Mouse (Mus musculus) left cerebral cortex, postnatal 25 days (tissue): ENCODE data around the gene Dusp3. TPM values are rescaled to one million over a fixed set of nuclear protein-coding genes. Genes with fewer than 3 reads are reported as not detected.
"Not testable (repeated sequence)": the region's sequence is repeated elsewhere in the genome, so short reads cannot be mapped to it uniquely, and the experiment has no call there.

Experiments used
- DNase-seq, 2 experiments: peaks; one replicate each; pipeline ENCODE4 v3.0.0; 2022; ENCODE audit warnings: low spot score in 2 of 2, mixed read lengths in 1 of 2
- intact Hi-C: fragments of 180-260 bp; cut with DNase I; formaldehyde crosslinking; loops from one replicate; pipeline ENCODE4 v1.15.1; 2025
- total RNA-seq, 2 experiments: library from RNA; stranded (reverse); gene quantifications; 2 replicates each; pipeline ENCODE4 v1.2.3; 2021

Gene Dusp3
- total RNA-seq, 2 experiments from 2014 or later: 217 to 237 TPM

- no peak for DNase-seq
- intact Hi-C loops: no loop called here
These were observed 28.7 kb upstream of the Dusp3 start for GRCm38 (mm10) chr11:102015472-102015871.

DNA sequence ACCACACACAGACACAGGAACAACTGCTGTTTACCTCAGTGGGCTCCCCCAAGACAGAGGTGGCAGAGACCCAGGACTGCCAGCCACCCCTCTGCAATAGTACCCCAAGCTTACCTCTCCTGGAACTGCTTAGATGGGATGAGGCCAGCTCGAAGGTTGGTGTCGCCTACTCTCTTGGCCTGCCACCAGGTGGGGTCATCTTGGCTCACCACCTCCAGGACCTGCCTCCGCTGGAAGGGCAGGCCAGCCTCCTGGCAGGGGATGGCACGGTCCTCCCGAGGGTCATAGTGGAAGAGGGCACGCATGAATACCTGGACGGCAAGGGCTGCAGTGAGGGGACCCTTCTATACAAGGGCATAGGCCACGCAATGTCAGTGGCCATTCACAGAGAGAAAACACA is 26.4 kb upstream of the Dusp3 start:
- intact Hi-C loops: no loop called here
- DNase-seq: no peak

DNA sequence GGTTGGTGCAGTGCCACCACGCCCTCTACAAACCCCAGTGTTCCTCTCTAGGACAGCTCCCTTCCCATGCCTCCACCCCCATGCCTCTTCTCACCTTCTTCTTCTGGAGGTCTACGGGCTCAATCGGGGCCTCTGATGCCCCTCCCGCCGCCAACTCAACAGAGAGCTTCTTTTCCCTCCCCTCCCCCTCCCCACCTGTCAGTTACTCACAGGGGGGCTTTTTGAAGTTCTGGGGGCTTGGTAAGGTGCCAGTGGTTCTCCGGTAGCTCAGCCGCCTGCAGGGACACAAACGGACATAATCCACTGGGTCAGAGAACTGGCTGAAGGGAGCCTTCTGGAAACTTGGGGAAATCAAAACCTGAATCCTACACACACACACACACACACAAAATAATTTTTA is 24.7 kb upstream of the Dusp3 start:
- no peak for DNase-seq
- intact Hi-C loops: no loop called here

- DNase-seq: peak in 1 of 2 experiments; percentile 55
- intact Hi-C loops: no loop called here
These were observed 23.3 kb upstream of the Dusp3 start for GRCm38 (mm10) chr11:102010140-102010539.

- intact Hi-C loops: no loop called here
- no peak for DNase-seq
These were observed 22.3 kb upstream of the Dusp3 start for GRCm38 (mm10) chr11:102008954-102009637.

GRCm38 (mm10) chr11:102008372-102008771 is 21.6 kb upstream of the Dusp3 start:
- DNase-seq: no peak

GRCm38 (mm10) chr11:102006688-102007087 is 19.9 kb upstream of the Dusp3 start:
- DNase-seq: no peak
- intact Hi-C loops: no loop called here

More at GRCm38 (mm10) chr11:102008372-102008771, 21.6 kb upstream of the Dusp3 start:
- intact Hi-C loops: no loop called here

GRCm38 (mm10) chr11:102006271-102006670 is 19.5 kb upstream of the Dusp3 start:
- intact Hi-C loops: no loop called here
- DNase-seq: no peak

DNA sequence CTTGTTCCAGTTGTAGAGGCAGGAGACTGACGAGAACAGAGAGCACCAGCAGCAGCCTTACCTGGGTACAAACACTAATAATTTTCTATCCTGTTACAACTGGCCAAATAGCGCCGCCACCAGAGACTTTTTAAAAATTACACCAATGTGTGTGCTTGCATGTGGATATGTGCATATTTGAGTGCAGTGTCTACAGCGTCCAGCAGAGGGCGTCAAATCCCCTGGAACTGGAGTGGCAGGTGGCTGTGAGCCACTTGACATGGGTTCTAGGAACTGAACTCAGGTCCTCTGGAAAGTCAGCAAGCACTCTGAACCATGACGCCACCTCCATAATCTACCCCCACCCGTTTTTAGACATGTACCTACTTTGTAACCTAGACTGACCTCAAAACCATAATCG is 17.4 kb upstream of the Dusp3 start:
- no peak for DNase-seq
- intact Hi-C loops: no loop called here

GRCm38 (mm10) chr11:101999466-101999865 is 12.7 kb upstream of the Dusp3 start:
- no peak for DNase-seq
- intact Hi-C loops: no loop called here

DNA sequence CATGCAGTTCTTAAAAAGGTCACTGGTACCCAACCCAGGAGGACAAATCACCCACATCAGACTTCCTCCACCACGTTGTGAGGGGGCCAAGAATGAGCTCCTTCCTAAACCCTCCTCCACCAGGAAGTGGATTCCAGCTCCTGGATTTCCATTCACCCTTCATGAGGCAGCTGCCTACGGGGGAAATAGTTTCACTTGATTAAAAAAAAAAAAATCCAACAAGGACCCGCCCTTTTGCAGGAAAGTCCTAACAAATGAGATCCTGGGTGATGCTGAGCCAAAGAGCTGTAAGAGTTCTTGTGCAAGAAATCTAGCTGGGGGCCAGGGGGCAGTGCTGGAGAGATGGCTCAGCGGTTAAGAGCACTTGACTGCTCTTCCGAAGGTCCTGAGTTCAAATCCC is 11.4 kb upstream of the Dusp3 start:
- intact Hi-C loops: no loop called here

GRCm38 (mm10) chr11:101995938-101996337 is 9.1 kb upstream of the Dusp3 start:
- intact Hi-C loops: no loop called here
- DNase-seq: no peak

More for the DNA sequence above, 11.4 kb upstream of the Dusp3 start:
- DNase-seq: no peak

GRCm38 (mm10) chr11:101994100-101994499 is 7.3 kb upstream of the Dusp3 start:
- peak in 1 of 2 experiments; percentile 71 for DNase-seq
- intact Hi-C loops: no loop called here

- intact Hi-C loops: loop anchor here (2.0 kb wide), 1 partner anchor 34 kb away; no protein-coding TSS in a partner anchor
- DNase-seq: peak in 1 of 2 experiments; percentile 91
These were observed 5.6 kb upstream of the Dusp3 start for GRCm38 (mm10) chr11:101992411-101992810.

DNA sequence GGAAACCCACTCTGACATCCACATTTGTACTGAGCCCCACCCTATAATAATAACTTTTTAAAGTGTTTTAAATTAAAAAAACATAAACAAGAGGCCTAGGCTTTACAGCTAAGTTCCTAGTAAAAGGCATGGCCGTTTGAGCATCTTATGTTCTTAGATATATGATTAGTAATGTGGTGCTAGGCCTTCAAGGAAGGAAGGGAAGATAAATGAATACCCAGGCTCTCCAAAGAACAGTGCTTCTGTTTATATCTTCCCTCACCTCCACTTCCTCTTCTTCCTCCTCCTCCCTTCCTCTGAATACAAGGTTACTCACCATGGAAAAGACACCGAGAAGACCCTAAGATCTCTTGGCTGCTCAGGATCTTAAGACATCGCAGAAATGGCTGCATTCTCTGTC is 5.0 kb upstream of the Dusp3 start:
- no peak for DNase-seq
- intact Hi-C loops: loop anchor here (2.0 kb wide), 1 partner anchor 35 kb away; no protein-coding TSS in a partner anchor

DNA sequence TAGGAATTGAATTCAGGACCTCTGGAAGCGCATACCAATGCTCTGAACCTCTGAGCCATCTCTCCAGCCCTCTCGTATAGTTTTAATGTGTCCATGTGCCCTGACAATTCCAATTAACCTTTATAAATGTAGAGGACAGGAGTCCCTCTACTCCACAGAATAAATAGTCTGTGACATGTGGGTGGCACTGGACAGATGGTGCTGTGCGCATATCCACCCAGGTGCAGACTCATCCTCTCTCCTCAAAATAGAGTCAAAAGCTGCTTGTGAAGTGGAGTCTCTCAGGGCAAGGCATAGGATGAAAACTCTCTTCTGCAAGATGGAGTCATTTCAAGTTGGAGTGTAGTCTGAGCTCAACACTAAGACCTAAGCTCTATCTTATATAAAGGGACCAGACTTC is 3.4 kb upstream of the Dusp3 start:
- peak in 1 of 2 experiments; percentile 91 for DNase-seq
- intact Hi-C loops: no loop called here

GRCm38 (mm10) chr11:101985990-101986389 is 823 bp downstream of the Dusp3 start:
- DNase-seq: peak; percentile 82 to 93
- intact Hi-C loops: loop anchor here (1.0 to 5.0 kb wide), 3 partner anchors 41 to 151 kb away; no protein-coding TSS in a partner anchor

GRCm38 (mm10) chr11:101985450-101985849 is 1.4 kb downstream of the Dusp3 start:
- intact Hi-C loops: loop anchor here (2.0 to 5.0 kb wide), 2 partner anchors 41 to 152 kb away; no protein-coding TSS in a partner anchor
- not testable (repeated sequence) for DNase-seq

GRCm38 (mm10) chr11:101984054-101985025 is 2.5 kb downstream of the Dusp3 start, which contains the start of gene Cfap97d1:
Gene Cfap97d1 (plus strand): TSS chr11:101984279.
- intact Hi-C loops: loop anchor here (1.0 to 5.0 kb wide), 3 partner anchors 42 to 153 kb away; partner anchors contain the start of gene Mpp2
- DNase-seq: peak; percentile 97 to 98

DNA sequence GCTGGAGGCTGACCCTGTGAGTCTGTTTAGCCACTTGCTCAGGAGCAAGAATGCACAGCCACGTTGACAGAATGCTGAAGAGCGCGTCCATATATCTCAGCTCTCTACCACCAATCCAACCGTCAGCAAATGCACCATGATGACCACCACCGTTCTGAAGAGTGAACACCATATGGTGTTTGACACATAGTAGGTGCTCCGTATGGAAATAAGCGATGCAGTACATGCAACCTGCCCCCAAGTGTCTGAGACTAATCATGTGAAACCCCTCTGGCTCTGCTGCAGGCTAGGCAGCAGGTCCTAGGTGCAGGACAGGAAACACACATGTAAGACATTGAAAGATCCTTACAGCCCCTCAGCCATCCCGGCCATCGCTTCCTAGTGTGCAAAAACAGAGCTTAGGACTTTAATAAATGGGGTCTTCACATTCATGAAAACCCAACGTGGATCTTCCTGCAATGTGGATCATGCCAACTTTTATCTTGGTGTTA is 3.3 kb downstream of the Dusp3 start:
- intact Hi-C loops: no loop called here
- DNase-seq: no peak
